Mouse (Mus musculus) brain, embryonic 14.5 days (tissue): ENCODE measurements around the gene Gga1.

Experiments used
- CTCF ChIP-seq: fragments of 200-500 bp; IDR thresholded peaks from 2 replicates; pipeline ENCODE4 v1.5.1; 2012; ENCODE audit warnings: inconsistent platforms, mild to moderate bottlenecking, moderate library complexity, borderline replicate concordance; ENCODE audit not compliant: insufficient read depth, insufficient read length; ENCODE audit errors: extremely low read depth
- POLR2A ChIP-seq: fragments of 200-500 bp; IDR thresholded peaks from 2 replicates; pipeline ENCODE4 v1.6.1; 2012; ENCODE audit warnings: mild to moderate bottlenecking, inconsistent platforms, borderline replicate concordance; ENCODE audit not compliant: poor library complexity, insufficient read depth, insufficient read length, severe bottlenecking; ENCODE audit errors: extremely low read depth

- TF ChIP-seq POLR2A, result no peak
- no peak for TF ChIP-seq CTCF
These were observed 45.7 kb downstream of the Gga1 start for GRCm38 (mm10) chr15:78922700-78923099.
